Mouse (Mus musculus): Measurements from ENCODE around the gene Utp18. TPM values are rescaled to one million over a fixed set of nuclear protein-coding genes. Genes with fewer than 3 reads are reported as not detected.

Utp18 gene
- 64.9 TPM for polyA plus RNA-seq (2017; shearing (Covaris generic))

DNA sequence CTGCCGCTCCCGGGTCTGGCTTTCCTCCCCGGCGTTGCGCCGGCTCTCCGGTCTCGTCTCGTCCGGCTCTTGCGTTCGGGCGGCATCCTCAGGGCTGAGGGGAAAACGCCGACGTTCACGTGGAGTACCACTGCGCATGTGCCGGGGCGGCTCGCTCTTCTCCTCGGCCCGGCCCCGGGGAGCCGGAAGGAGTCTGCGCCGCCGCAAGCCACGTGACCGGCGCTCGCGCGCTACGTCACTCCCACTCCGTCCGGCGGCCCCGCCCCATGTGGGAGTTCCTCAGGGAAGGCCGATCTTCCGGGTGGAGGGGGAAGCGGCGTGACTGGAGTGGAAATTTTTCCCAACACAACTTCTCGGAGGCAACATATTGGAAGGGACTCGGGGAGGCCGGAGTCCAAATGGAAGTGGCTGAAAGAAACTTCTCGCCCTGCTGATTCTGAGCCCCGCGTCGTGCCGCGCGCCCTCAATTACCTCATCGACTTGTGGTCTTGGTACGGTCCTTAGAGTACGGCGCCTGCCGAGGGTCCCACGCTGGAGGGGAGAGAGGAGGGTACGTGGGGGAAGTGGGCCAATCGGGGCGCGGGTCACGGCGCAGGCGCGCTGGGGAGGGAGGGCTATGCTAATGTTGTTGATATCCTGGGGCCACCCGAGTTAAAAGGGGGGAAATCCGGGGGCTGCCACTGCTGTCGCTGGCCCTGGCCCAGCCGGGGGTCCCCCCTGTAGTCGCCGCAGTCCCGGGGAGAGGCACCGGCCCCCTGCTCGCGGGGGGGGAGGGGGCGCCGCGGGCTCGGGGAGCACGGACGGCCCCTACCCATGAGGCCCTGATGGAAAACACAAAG lies at the start of gene Utp18, which contains the start of gene Mbtd1:
Gene Utp18, minus strand, starts transcription at position 195 of the 839 bp plus-strand sequence.
Gene Mbtd1, plus strand, starts transcription at position 281 of the 839 bp plus-strand sequence.

Other genes with a start within 250 kb of the Utp18 start
- gene Mbtd1, start 86 bp upstream of the Utp18 start, polyA plus RNA-seq (2017; shearing (Covaris generic)), result 30.8 TPM
- 115 TPM for gene Nme2, start 70.5 kb upstream of the Utp18 start, polyA plus RNA-seq (2017; shearing (Covaris generic))
- 226 TPM for gene Gm20390, start 82.5 kb upstream of the Utp18 start, polyA plus RNA-seq (2017; shearing (Covaris generic))
- 103 TPM for gene Nme1, start 82.8 kb upstream of the Utp18 start, polyA plus RNA-seq (2017; shearing (Covaris generic))
- gene Spag9, start 110.3 kb upstream of the Utp18 start, polyA plus RNA-seq (2017; shearing (Covaris generic)), result 53.2 TPM